Mouse (Mus musculus): ENCODE measurements around the gene Gm10134.
A peak's percentile ranks its signal among the peaks of the same experiment; 100 is the strongest.

Gene Gm10134

DNA sequence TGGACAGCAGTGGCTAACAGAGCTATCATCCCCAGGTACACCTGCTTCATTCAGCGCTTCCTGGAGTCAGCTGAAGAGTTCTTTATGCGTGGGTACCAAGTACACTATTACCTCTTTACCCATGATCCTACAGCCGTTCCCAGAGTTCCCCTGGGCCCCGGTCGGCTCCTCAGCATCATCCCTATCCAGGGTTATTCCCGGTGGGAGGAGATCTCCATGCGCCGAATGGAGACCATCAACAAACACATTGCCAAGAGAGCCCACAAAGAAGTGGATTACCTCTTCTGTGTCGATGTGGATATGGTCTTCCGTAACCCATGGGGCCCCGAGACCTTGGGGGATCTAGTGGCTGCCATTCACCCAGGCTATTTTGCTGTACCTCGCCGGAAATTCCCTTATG is 1.2 kb upstream of the Gm10134 start:
- DNase-seq (ENCODE audit: low spot score in 2 of 2), result peak; percentile 7 to 10

DNA sequence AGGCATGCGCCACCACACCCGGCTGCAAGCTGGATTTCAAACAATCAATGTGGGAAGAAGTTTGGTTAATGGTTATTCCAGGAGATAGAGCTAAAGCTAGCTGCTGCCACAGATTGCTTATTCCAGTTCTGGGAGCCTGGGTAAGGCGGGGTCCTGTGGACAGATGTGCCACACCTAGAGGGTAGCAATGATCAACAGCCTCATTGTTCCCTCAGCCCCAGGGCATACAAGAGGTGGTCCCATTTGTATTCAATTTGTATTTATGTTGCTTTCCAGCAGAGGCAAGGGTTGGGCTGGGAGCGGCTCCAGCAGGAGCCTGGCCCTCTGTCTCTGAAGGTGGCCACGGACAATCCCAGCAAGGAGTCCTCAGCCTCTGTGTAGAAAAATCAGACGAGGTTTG is 396 bp downstream of the Gm10134 start:
- peak; percentile 2 to 8 for DNase-seq (ENCODE audit: low spot score in 2 of 2)

DNA sequence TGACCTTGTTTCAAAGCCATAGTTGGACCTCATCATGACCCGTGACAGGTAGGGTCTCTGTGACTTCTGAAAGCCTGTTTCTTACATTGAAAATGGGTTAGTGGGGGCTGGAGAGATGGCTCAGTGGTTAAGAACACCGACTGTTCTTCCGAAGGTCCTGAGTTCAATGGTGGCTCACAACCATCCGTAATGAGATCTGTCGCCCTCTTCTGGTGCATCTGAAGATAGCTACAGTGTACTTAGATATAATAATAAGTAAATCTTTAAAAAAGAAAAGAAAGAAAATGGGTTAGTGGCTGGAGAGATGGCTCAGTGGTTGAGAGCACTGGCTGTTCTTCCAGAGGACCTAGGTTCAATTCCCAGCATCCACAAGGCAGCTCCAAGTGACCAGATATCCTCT is 5.7 kb downstream of the Gm10134 start:
- DNase-seq (ENCODE audit: low spot score in 2 of 2), result peak in 1 of 2 experiments; percentile 24

DNA sequence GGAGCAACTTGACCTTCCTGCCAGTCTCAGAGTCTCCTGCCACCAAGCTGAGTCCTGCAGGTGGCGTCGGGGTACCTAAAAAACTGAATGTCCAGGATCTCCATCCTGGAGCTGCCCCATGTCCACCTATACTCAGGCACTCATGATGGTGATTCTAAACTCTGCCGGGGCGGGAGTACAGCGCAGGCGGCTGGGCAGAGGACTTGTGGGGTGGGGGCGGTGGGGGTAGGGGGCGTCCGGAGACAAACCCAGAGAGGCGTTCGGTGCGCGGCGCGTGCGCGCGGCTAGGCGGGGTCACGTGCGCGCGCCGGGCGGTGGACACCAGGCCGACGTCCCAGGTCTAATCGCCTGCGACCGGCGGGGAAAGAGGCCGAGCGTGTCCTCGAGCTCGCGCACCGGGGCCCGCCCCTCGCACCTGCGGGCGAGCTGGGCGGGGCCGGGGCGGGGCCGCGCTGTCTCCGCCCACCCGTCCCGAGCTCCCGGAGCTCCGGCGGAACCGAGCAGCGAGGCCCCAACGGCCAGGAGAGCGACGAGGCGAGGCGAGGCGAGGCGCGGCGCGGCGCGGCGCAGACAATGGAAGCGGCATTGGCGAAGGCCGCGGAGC is 7.0 kb downstream of the Gm10134 start, which contains the start of gene Ralgds:
Ralgds (plus strand) TSS at position 328 of the 604 bp plus-strand sequence.
- DNase-seq (ENCODE audit: low spot score in 2 of 2), result peak; percentile 70 to 75

DNA sequence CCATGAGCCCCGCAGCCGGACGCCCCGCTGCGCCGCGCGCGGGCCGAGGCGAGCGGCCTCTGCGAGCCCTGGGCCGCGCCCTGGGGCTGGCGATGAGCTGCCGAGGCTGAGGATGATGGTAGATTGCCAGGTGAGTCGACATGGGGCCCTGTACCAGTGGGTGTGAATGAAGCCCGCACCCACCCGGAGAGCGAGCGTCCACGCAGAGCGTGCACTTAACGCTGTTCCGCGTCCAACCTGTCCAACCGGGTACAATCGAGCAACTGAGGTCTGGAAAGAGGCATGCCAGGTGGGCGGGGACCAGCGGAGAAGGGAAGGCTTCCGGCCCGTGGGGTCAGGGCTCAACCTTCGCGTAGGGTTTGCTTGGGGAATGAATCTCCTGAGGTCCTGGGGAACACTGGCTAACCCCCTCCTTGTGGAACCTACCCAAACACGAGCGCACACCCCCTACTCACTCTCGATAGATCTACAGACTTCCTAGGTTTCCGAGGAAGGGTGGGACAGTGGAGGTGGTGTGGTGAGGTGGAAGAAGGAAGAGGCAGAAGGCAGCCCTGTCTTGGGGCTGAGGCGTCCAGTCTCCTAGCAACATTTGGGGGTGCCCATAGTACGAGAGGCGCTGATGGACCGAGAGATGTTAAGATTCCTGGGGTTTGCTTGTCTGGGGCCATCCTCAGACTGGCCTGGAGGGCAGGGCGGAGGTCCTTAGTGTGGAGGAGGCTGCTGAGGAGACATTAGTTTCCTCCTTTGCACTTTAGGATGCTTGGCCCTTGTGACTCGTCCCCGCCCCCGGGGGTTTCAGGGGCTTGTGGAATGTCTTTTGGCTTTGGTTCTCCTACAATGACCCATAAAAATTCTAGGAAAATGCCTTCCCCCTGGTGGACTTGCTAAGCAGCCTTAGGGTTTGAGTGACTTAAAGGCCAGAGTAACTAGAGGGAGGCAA is 7.8 kb downstream of the Gm10134 start:
- peak; percentile 53 to 59 for DNase-seq (ENCODE audit: low spot score in 2 of 2)

DNA sequence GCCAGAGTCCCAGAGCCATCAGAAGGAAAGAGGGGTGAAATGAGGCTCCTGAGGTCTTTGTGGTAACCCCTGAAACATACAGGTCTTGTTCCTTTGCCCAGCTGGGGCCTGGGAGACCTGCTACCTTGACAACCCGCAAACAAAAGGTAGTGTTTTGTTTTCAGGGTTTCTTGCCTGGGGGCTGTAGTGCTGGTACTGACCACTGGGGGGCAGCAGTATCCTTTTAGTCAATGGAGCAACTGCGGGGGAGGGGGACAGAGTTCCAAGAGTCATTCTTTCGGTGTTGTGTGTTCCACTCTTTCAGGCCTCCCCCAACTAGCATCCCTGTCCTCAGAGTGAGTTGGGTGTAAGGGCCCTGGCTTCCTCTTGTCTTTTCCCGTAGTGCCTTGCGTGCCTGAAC is 8.6 kb downstream of the Gm10134 start:
- DNase-seq (ENCODE audit: low spot score in 2 of 2), result peak; percentile 88 to 90

DNA sequence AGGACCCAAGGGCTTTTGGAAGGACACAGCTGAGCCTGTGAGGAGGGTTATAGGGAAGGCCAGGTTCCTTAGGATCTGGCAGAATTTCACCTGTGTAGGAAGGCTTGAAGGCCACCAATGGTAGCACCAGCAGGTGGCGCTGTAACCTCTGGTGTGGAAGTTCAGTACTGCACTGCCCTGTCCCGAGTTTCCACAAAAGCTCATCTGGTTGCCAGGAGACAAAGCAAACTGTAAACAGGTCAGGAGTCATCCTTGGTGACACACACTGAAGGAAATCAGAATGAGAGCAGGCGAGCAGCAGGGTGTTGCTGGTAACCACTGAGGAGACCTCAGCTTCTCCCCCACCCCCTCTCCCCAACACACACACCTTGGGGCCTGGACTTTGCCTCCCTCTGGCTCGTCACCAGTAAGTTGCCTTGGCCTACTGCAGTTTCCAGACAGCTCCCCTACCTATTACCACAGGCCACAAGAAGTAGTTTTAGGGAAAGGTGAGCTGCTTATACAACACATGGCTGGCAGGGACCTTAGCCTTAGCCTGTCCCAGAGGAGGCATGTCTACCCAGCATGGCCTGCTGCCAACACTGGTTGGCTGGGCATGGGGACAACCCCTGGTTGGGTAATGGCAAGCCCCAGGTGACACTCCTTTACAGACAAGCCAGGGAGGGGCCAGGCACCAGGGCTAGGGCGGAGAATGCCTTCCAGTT is 11.5 kb downstream of the Gm10134 start:
- peak; percentile 76 to 79 for DNase-seq (ENCODE audit: low spot score in 2 of 2)

DNA sequence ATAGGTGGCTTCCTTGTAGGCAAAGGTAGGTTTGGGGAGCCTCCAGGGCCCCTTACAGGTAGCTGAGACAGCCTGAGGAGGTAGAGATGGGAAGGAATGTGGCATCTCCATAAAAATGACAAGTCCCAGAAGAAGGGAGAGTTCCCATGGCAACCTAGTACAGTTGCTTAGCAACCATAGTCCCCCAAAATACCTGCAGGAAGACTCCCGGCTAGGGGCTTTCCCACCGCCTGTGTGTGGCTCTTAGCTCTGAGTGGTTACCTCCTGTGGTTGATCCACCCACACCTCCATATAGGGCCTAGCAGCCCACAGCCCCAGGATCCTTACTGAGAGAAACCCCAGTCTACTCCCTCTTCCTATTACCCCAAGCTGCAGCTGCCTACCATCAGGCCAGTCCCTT is 12.3 kb downstream of the Gm10134 start:
- DNase-seq (ENCODE audit: low spot score in 2 of 2), result peak; percentile 89 to 95

DNA sequence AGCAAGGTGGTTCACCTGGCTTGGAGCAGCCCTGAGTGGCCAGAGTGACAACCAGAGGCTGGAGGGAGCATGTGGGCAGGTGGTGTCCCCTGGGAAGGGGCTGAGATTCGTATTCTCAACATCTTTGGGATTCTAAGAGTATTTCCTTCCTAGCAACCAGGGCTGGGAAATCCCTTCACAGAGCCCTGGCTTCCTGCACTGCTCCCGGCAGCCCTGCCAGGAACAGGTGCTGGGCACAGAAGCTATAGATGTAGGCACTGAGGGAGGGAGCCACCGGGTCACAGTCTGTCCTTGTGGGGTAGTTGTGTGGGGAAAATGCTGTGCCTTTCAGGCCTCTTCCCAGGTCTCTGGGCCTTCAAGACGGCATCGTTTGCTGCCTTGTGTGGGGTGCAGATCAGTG is 14.7 kb downstream of the Gm10134 start:
- peak; percentile 26 to 39 for DNase-seq (ENCODE audit: low spot score in 2 of 2)

DNA sequence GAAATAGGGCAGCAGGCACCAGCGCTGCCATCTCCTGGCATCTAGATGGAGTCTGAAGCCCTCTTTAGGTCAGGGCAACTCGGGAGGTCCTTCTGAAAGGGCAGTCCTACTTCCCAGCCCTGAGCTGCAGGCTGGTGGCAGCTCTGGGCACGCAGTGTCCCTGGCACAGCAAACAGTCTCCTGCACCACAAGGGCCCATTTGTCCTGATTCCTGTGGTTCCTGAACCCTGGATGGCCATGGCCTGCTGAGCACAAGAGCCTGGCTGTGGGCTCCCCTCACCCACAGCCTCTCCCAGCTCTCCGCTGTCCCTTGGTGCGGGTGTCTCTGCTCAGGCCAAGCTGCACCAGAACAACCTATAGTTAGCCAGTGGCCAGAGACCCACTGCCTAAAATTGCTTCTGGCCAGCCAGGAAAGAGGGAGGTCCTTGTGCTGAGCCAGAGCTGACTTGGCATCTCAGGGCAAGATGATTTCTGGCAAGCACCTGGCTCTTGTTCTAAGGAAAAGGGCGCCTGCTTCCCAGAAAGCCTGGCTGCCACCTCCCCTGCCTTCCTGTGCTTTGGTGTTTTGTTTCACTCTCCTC is 15.8 kb downstream of the Gm10134 start:
- peak; percentile 74 to 88 for DNase-seq (ENCODE audit: low spot score in 2 of 2)

DNA sequence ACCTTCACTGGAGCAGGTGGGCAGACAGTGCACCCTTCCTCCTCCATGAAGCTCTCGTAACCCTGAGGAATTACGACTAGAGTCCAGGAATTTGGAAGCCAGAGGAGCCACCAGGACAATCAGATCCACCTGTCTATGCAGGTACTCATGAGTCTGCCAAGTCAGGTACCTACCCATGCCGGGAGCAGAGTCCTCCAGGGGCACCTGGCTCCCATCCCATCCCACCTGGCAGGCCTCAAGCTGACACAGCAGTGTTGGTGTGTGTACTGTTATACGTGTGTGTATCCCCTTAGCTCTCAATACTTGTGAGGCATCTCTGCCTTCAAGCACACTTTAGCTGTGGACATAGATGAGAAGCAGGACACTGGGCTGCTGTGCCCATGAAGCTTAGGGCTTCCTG is 16.3 kb downstream of the Gm10134 start:
- peak; percentile 29 to 48 for DNase-seq (ENCODE audit: low spot score in 2 of 2)

DNA sequence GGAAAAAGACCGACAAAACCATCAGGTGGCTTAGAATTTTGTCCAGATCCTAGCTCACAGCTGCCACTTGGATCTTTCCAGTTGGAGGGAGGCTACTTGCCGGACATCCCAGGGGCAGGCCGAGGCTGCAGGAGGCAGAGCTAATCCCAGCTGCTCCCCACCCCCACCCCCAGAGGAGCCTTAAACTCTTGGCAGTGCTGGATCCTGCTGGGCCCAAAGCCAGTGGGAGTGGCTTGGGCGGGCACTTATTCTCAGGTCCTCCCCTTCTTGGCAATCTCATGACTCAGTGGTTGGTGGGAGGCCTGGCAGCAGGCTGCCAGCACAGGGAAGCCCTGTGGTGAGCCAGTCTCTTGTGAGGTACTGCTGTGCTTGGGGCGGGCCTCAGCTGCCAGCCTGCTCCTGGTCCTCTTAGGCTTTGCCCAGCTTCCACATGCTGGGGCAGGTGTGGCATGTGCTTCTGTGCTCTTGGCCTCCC is 17.8 kb downstream of the Gm10134 start:
- DNase-seq (ENCODE audit: low spot score in 2 of 2), result peak; percentile 93 to 94

DNA sequence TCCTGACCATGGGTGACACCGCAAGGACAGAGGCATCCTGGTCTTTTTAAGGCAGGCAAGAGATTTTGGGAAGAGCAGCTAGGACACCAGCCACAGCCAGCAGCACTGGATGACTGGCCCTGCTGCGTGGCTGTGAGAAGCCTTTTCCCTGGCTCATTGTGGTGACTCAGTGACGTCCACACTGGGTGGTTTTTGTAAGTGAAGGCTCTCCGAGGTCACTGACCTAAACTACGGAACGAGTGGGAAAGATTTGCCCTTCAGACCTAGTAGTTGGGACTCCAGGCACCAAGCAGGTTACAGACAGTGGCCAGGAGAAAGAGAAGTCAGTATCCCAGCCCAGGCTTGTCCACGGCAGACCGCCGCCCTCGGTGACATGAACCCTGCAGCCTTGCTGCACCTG is 18.5 kb downstream of the Gm10134 start:
- peak in 1 of 2 experiments; percentile 21 for DNase-seq (ENCODE audit: low spot score in 2 of 2)

DNA sequence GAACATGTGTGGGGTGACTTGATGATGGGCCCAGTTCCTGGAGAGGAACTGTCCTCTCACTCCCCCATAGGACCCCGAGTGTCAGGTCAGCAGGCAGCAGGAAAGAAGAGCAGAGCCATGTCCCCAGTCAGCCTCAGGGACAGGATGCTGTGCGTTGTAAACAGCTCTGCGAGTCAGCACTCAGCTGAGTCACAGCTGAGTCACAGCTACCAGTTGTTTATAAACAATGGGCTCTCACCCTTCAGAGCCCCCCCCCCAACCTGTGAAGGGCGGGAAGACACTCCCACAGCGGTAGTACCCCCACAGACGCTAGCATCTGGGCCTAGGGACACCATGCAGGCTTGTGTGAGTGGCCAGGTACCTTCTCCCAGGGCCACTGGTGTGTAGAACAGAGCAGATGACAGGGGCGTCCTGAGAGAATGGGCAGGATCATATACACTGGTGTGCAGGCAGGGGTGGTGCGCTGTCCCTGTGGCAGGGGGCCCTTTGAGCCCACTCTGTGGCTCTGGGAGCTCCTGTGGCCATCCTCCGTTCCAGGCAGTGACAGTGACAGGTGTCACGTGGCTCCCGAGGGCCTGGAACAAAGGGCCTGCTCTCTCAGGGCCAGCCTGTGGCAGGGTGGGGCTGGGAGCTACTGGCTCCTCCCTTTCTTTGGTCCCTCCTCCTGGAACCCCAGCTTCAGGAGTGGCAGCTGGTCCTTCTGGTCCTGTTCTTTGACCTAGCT is 19.5 kb downstream of the Gm10134 start:
- DNase-seq (ENCODE audit: low spot score in 2 of 2), result peak in 1 of 2 experiments; percentile 65

DNA sequence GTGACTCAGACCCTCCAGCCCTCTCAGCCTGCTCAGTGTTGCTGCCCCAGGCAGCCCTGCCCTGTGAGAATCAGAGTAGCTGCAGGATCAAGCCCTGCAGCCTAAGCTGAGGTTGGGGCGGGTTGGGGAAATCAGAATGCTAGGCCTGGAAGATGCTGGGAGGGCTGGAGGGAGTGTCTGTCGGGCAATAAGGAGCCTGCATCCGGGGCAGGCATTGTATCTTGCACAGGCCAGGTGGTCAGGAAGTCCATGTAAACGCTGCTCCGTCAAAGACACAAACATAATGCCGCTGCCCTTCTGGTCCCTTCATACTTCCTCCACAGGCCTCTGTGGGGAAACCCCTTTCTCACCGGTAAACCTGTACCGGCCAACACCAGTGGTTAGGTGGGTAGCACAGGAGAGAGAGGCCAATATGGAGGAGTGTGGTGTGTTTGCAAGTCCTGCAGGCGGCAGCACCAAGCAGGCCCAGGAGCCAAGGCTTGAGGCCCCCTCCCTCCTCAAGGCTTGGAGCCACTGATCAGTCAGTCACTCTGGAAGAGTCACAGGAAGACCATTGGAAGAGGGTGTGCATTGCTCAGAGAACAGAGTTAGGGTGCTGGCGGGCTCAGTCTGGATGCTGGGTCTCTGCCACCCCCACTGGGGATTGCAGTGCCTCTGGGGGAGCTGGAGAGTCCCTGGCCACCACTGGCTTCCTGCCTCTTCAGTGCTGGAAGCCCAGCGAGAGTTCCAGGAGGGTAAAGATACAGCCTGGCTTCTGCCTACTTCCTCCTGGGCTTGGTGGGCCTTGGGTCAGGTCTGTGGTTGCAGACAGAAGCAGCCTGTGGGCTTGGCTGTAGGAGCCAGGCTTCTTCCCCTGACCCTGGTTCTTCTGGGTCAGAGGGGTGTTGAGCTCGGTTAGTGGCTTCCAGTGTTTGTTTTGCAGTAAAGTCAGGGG is 20.3 kb downstream of the Gm10134 start:
- DNase-seq (ENCODE audit: low spot score in 2 of 2), result peak in 1 of 2 experiments; percentile 55

DNA sequence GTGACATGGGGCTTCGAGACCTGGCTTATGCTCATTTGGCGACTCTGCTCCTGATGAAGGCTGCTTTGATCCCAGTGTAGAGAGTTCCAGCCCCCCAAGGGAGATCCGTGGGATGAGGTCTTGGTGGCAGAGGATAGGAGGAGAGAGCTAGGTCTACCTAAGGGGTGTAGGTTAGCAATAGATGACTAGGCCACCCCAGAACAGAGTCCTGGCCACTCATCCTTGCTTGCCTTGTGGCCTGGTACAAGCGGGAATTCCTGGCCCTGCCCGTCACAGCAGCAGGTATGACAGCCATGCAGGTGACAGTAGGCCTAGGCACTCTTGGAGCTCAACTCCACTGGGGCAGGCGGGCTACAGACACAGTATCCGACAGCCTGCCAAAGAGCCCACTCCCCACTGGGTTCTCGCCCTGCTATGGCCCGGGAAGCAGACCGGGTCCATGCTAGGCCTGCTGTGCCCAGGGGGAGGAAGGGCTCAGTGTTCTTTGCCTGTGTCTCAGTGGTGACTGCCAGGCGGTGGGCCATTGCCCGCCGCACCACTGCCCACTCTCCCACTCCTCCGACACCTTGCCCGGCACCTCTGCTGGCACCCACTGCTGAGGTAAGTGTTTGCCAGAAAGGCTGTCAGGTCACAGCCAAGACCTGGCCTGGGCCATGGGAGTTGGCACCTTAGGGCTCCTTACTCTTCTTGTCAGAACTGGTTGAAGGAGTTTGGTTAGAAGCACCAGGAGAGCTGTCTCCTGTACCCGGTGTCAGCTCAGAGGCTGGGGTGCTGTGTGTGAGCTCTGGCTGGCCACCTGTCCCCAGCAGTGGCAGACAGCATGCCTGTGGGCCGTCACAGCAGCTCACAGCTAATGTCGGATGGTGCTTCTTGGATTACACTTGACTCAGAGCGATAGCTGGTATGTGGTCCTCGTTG is 21.8 kb downstream of the Gm10134 start:
- no peak for DNase-seq (ENCODE audit: low spot score in 2 of 2)

DNA sequence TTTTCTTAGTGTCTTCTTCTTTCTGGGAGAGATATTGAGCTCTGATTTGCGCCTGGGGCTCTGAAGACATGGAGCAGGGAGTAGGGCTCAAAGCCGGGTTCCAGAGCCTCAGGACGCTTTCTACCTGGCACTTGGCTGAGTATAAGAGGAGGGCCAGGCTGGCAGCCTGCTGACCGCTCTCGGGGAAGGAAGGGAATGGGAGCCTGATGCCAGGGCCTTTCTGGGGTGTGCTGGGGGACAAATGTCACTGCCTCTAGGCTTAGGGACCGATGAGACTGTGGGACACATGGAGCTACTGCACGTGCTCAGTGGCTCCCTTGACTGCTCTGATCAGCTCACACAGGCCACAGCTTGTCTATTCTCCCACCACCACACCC is 22.4 kb downstream of the Gm10134 start:
- DNase-seq (ENCODE audit: low spot score in 2 of 2), result no peak

DNA sequence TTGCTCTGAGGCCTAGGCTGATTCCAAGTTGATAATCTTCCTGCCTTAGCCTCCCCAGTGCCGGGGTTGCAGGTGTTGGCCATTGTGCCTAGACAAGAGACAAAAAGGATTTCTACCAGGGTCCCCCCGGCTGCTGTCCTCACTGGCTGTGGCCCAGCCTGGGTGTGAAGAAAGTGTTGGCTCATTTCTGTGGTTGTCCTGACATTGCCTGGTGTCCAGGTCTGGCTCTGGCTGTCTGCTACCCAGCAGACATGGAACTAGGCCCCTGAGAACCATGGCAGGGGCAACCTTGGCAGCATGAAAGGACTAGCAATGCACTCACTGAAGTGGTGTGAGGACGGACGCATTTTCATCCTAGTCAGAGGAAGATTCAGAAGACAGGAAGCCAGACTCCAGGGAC is 24.0 kb downstream of the Gm10134 start:
- no peak for DNase-seq (ENCODE audit: low spot score in 2 of 2)

DNA sequence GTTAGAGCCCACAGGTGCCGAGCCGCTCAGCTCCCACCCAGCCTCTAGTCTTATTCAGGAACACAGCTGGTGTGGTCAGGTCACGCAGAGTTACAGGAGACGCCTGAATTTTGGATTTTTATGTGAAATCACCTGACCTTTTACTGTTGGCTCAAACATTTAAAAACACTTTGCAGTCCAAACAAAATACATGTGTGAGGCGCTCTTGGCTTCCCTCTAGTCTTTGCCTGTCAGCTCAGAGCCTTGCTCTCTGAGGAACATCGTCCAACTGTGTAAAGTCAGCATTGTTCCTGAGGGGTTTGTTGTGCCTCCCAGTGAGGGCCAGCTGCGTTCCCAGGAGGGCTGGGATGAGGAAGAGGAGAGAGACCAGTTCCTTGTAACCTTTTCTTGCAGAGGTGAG is 24.4 kb downstream of the Gm10134 start:
- no peak for DNase-seq (ENCODE audit: low spot score in 2 of 2)

Measured in right cerebral cortex, postnatal 10 days (tissue).